Mouse (Mus musculus): ENCODE measurements at regions not wholly inside any gene's neighbourhood (a gene's known extent, or its start where the extent isn't known, plus 50 kb on each side); places are given as distances from the start of the nearest gene placed in this dataset.

DNA sequence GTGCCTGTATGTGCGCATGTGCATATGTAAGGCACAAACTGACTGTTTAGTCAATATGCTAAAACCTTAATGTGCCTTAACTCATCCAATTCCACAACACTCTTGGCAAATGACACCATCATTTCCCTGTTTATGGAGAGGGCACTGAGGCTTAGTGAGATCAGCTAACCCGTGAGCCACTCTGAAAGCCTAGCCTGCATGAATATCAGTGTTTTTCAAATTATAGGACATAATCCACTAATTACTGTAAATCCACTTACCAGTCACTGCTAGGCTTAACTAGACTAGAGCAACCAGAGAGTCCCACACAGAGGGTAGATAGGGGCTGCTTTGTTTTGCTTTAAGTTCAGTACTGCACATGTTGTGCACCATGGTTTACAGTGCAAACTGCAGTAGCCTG lies 127.5 kb upstream of the Ankrd55 start:
- Histone ChIP-seq H3K9ac (no peak overlapping the region), H3K27ac (ENCODE audit: poor library complexity, severe bottlenecking) (0 out of 2 replicates have a peak overlapping the region, but pooled peaks have one; percentile 42), H3K4me3 (no peak overlapping the region), H3K27me3 (replicated peaks) (no peaks in the 10 kb centered on the region), H3K4me1 (replicated peaks) (peaks cover 24% of the 10 kb centered on the region), H3K9me3 (replicated peaks) (no peaks in the 10 kb centered on the region), H3K4me2 (no peak overlapping the region), H3K36me3 (no peaks in the 10 kb centered on the region)
- WGBS: 77% methylated on average over 2 of the region's 2 CpGs
- no peak for ATAC-seq (ENCODE audit: insufficient number of reproducible peaks, low FRiP score)

DNA sequence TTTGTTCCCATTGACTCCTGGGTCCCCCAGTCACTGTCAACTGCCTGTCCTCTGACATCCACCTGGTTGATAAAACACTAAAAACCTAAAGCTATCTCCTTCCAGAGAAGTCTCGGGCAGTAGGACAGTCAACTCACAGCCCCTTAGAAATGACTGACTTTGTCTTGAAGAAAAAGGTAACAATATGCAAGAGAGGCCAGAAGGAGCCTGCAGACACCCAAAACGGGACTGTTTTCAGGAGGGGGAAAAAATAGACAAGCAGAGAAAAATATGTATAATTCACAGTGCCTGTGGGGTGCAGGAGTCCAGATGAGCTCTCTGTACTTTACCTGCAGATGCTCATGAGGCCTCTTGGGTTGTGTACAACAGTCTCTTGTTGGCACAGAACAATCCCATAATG lies 126.4 kb upstream of the Ankrd55 start:
- H3K27me3 ChIP-seq (replicated peaks): no peaks in the 10 kb centered on the region
- H3K9me3 ChIP-seq (replicated peaks): no peaks in the 10 kb centered on the region
- no peak overlapping the region for H3K27ac ChIP-seq (ENCODE audit: poor library complexity, severe bottlenecking)
- H3K4me1 ChIP-seq (replicated peaks): peaks cover 23% of the 10 kb centered on the region
- H3K36me3 ChIP-seq: no peaks in the 10 kb centered on the region
- H3K4me3 ChIP-seq: no peak overlapping the region
- 78% methylated on average over 2 of the region's 2 CpGs for WGBS
- H3K4me2 ChIP-seq: no peak overlapping the region
- H3K9ac ChIP-seq: no peak overlapping the region
- no peak for ATAC-seq (ENCODE audit: insufficient number of reproducible peaks, low FRiP score)

DNA sequence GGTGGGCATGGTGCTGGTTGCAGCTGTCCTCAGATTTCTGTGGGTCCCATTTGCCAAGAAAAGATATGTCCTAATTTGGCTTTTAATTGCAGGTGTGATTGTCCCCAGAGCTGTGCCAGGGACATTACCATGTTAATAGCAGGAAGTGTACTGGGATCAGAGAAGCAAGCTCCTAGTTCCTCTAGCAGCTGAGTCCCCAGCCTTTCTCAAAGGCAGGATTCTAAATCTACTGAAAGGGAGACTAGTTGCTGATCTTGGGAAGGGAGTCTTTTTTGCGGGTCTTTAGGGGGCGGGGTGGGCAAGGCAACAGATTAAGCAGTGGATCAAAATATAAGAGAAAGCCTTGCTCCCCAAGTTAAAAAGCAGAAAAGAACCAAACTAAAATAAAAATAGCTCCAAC lies 122.3 kb upstream of the Ankrd55 start:
- WGBS: 76% methylated on average over 2 of the region's 2 CpGs
- H3K36me3 ChIP-seq: no peaks in the 10 kb centered on the region
- no peak overlapping the region for H3K27ac ChIP-seq (ENCODE audit: poor library complexity, severe bottlenecking)
- H3K9me3 ChIP-seq (replicated peaks): no peaks in the 10 kb centered on the region
- peaks cover under 1% of the 10 kb centered on the region; the same call in 1 of the 2 replicates for H3K4me1 ChIP-seq (replicated peaks)
- no peaks in the 10 kb centered on the region for H3K27me3 ChIP-seq (replicated peaks)
- H3K4me3 ChIP-seq: no peak overlapping the region
- no peak overlapping the region for H3K9ac ChIP-seq
- no peak overlapping the region for H3K4me2 ChIP-seq
- ATAC-seq (ENCODE audit: insufficient number of reproducible peaks, low FRiP score): no peak

DNA sequence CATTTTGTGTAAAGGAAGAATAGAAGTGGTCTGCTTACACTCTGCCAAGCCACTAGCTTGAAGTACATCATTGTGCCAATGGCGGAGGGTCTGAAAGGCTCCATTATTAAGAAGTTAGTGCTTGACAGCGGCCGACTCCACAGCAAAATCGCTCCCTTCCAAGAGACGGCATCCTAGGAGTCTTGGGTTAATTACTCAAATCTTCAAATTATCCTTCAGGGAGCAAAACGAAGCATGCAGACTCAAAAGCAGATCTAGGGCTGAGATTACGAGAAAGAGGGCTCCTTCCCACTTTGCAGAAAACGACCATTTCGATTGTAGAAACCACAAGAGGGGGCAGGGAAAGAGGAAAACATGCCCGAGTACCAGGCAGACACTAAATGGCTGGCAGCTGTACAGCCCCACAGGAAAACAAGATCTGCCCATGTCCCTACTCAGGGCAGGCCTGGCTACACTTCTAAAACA lies 121.9 kb upstream of the Ankrd55 start:
- Histone ChIP-seq H3K36me3 (no peaks in the 10 kb centered on the region), H3K4me2 (no peak overlapping the region), H3K9ac (no peak overlapping the region), H3K9me3 (replicated peaks) (no peaks in the 10 kb centered on the region), H3K27ac (ENCODE audit: poor library complexity, severe bottlenecking) (no peak overlapping the region), H3K4me1 (replicated peaks) (no peaks in the 10 kb centered on the region), H3K4me3 (no peak overlapping the region), H3K27me3 (replicated peaks) (no peaks in the 10 kb centered on the region)
- no peak for ATAC-seq (ENCODE audit: insufficient number of reproducible peaks, low FRiP score)
- 60% methylated on average over 10 of the region's 10 CpGs for WGBS

DNA sequence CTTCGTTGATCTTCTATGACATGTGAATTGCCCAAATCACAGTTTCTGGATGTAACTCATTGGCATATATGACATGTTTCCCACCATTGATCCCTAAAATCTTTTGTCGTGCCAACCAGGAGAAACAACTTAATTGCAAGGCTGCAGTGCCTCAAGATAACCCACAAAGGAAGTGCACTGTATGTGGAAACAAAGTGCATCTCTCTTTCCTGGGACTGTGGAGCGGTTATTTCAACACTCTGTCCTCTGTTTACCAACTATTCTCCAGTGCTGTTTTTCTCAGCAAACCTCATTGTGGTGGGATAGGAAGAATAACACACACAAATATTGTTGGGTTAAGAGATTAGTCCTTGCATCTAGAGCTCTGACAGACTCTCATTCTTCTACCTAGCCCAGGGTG lies 119.8 kb upstream of the Ankrd55 start:
- 0 out of 2 replicates have a peak, but pooled peaks cover 5% of the 10 kb centered on the region for H3K4me1 ChIP-seq (replicated peaks)
- H3K36me3 ChIP-seq: no peaks in the 10 kb centered on the region
- 73% methylated on average over 3 of the region's 3 CpGs for WGBS
- no peaks in the 10 kb centered on the region for H3K27me3 ChIP-seq (replicated peaks)
- no peaks in the 10 kb centered on the region for H3K9me3 ChIP-seq (replicated peaks)
- H3K27ac ChIP-seq (ENCODE audit: poor library complexity, severe bottlenecking): no peak overlapping the region
- no peak overlapping the region for H3K4me3 ChIP-seq
- ATAC-seq (ENCODE audit: insufficient number of reproducible peaks, low FRiP score): no peak
- H3K4me2 ChIP-seq: no peak overlapping the region
- no peak overlapping the region for H3K9ac ChIP-seq

DNA sequence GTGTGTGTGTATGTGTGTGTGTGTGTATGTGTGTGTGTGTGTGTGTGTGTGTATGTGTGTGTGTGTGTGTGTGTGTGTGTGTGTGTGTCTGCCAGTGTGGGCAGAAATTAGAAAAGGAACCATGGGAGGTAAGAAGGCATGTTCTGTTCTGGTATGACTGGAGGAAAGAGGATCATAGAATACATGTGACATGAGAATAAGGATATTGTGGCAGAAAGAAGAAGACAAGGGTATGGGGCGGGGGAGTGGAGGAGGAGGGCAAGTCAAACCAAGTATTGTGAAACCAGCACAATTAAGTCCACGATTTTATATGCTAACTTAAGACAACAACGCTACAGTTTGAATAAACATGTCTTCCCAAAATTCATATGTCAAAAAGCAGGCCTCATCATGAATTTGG lies 117.4 kb upstream of the Ankrd55 start:
- WGBS: 90% methylated on average over 3 of the region's 3 CpGs

DNA sequence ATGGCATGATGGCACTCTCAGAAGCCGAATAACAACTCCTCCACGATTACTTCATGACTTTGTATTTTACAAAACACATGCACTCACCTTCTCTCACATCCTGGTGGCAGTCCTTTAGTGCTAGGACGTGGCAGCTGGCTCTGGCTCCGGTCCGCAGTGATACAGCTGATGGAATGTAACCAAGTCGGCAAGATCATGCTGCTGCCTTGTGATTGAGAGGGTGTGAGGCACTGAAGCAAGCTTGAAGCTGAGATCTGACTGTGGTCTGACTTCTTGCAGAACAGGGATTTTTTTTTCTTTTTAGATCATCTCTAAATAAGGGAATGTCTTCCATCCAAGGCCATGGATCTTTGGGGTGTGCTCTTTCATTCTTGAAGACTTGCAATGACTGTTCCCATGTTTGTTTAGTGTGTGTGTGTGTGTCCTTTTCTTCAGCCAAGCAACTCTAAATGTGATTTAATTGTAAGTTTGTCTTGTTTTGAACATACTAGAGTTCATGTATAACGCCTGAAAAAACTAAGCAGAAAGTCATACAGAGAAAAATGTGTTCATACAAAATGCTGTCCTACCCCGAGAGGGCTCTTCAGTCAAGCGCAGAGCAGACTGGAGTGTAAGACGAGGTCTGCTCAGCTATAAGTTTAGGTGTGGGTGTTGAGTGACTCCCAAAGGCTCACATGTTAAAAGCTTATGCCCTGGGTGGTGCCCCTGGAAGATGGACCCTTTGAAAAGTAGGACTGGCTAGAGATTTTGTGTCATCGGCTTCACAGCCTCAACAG lies 116.1 kb upstream of the Ankrd55 start:
- ATAC-seq (ENCODE audit: insufficient number of reproducible peaks, low FRiP score): no peak
- no peaks in the 10 kb centered on the region for H3K36me3 ChIP-seq
- H3K9ac ChIP-seq: no peak overlapping the region
- no peaks in the 10 kb centered on the region for H3K27me3 ChIP-seq (replicated peaks)
- H3K4me1 ChIP-seq (replicated peaks): 0 out of 2 replicates have a peak, but pooled peaks cover 5% of the 10 kb centered on the region
- no peak overlapping the region for H3K4me3 ChIP-seq
- H3K9me3 ChIP-seq (replicated peaks): no peaks in the 10 kb centered on the region
- H3K4me2 ChIP-seq: no peak overlapping the region
- no peak overlapping the region for H3K27ac ChIP-seq (ENCODE audit: poor library complexity, severe bottlenecking)
- WGBS: 62% methylated on average over 11 of the region's 11 CpGs

More for the DNA sequence above, 117.4 kb upstream of the Ankrd55 start:
- Histone ChIP-seq H3K27ac (ENCODE audit: poor library complexity, severe bottlenecking) (no peak overlapping the region), H3K9ac (no peak overlapping the region), H3K27me3 (replicated peaks) (no peaks in the 10 kb centered on the region), H3K36me3 (no peaks in the 10 kb centered on the region), H3K4me2 (no peak overlapping the region), H3K4me1 (replicated peaks) (0 out of 2 replicates have a peak, but pooled peaks cover 5% of the 10 kb centered on the region), H3K4me3 (no peak overlapping the region), H3K9me3 (replicated peaks) (no peaks in the 10 kb centered on the region)
- no peak for ATAC-seq (ENCODE audit: insufficient number of reproducible peaks, low FRiP score)

DNA sequence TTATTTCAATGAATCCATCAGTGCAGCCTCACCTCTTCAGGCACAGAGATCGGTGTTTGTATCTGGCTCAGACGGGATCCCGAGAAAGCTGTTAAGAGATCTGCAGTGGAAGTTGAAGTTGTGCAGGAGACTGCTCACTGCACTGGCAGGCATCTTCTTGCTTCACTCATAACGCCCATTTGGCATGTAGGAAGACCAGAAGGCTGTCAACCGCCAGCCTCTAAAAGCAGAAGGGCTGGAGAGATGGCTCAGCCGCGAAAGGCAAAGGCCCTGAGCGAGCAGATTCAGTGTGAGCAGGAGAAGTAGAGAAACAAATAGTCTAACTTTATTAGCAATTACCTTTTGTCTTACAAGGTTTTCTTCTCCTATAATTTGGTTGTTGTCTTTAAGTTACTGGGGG lies 114.3 kb upstream of the Ankrd55 start:
- Histone ChIP-seq H3K9ac (no peak overlapping the region), H3K4me1 (replicated peaks) (0 out of 2 replicates have a peak, but pooled peaks cover 5% of the 10 kb centered on the region), H3K4me3 (no peak overlapping the region), H3K36me3 (no peaks in the 10 kb centered on the region), H3K9me3 (replicated peaks) (no peaks in the 10 kb centered on the region), H3K4me2 (no peak overlapping the region), H3K27ac (ENCODE audit: poor library complexity, severe bottlenecking) (no peak overlapping the region), H3K27me3 (replicated peaks) (no peaks in the 10 kb centered on the region)
- 71% methylated on average over 8 of the region's 8 CpGs for WGBS
- no peak for ATAC-seq (ENCODE audit: insufficient number of reproducible peaks, low FRiP score)

DNA sequence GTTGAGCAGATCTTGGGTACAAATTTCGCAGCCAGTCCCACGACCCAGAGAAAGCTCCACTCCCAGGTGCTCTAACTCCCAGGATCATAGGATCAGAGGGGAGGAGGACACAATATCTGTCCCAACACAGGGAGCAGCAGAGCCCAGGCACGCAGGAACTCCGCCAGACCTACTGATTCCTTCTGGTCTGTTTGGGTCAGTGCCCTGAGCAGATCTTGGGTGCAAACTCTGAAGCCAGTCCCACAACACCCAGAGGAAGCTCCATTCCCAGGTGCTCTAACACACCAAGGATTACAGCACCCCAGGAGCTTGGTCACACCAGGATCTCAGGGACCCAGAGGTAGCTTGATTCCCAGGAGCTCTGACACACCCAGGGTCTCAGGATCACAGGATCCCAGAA lies 110.2 kb upstream of the Ankrd55 start:
- Histone ChIP-seq H3K4me1 (replicated peaks) (no peaks in the 10 kb centered on the region), H3K27me3 (replicated peaks) (no peaks in the 10 kb centered on the region), H3K9ac (no peak overlapping the region), H3K27ac (ENCODE audit: poor library complexity, severe bottlenecking) (no peak overlapping the region), H3K4me3 (no peak overlapping the region), H3K4me2 (no peak overlapping the region), H3K36me3 (no peaks in the 10 kb centered on the region), H3K9me3 (replicated peaks) (no peaks in the 10 kb centered on the region)
- ATAC-seq (ENCODE audit: insufficient number of reproducible peaks, low FRiP score): no peak
- 78% methylated on average over 4 of the region's 4 CpGs for WGBS

DNA sequence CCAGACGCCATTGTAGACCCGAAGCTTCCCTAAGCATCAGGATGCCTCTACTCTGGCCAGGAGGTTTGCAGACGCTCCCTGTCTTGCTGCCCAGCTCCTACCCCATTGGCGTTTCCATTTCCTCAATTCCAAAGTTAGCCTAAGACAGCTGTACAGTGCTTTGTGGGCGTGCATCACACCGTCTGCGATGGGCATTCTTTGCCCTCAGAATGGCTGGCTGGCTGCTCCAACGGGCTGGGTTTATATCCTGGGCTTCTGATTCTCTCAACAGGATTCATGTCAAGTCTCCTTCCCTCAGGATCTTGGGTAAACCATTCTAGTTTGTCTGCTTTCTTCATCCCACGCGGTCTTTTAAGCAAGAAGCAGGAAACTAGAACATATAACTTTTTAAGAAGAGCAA lies 104.3 kb upstream of the Ankrd55 start:
- no peak for ATAC-seq (ENCODE audit: insufficient number of reproducible peaks, low FRiP score)
- Histone ChIP-seq H3K27me3 (replicated peaks) (no peaks in the 10 kb centered on the region), H3K9ac (no peak overlapping the region), H3K9me3 (replicated peaks) (no peaks in the 10 kb centered on the region), H3K4me3 (no peak overlapping the region), H3K36me3 (no peaks in the 10 kb centered on the region), H3K4me2 (no peak overlapping the region), H3K27ac (ENCODE audit: poor library complexity, severe bottlenecking) (no peak overlapping the region), H3K4me1 (replicated peaks) (peaks cover 38% of the 10 kb centered on the region)
- WGBS: 90% methylated on average over 10 of the region's 10 CpGs

DNA sequence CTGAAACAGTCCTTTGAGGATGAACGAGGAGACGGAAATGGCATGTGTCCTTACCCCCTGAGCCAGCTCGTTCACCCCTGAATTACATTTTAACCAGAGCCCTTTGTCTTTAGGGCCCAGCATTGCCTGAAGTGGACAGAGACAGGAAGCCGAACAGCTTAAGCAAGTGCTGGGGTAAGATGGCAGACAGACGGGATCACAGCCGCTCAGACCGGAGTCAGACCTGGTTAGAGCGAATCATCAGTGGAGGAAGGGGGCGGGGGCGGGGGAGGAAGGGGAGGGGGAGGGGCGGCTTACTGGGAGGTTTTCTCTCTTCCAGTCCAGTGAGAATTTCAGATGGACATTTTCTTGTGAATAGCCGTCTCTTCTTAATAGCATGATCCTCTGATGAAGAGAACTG lies 103.1 kb upstream of the Ankrd55 start:
- Histone ChIP-seq H3K27me3 (replicated peaks) (no peaks in the 10 kb centered on the region), H3K4me1 (replicated peaks) (peaks cover 49% of the 10 kb centered on the region), H3K9ac (no peak overlapping the region), H3K4me2 (no peak overlapping the region), H3K9me3 (replicated peaks) (no peaks in the 10 kb centered on the region), H3K36me3 (no peaks in the 10 kb centered on the region), H3K27ac (ENCODE audit: poor library complexity, severe bottlenecking) (no peak overlapping the region), H3K4me3 (no peak overlapping the region)
- WGBS: 39% methylated on average over 9 of the region's 12 CpGs
- no peak for ATAC-seq (ENCODE audit: insufficient number of reproducible peaks, low FRiP score)

DNA sequence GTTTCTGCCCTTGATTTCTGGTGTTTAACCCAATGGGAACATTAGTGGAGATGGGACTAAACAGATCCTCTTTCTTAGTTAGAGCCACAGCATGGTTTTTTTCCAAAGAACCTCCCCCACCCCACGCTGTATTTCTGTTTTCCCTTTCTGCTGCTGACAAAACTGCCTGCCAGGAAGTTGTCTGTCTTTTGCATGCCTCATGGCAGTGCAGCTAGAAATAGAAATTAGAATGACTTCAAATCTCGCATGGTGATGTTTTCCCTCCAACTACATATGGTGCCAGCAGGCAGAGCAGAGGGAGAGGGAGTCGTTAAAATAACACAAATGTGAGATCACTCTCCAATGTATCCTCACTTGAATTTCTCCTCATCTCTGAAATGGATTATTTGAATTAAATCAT lies 101.0 kb upstream of the Ankrd55 start:
- WGBS: 23% methylated on average over 3 of the region's 3 CpGs
- H3K9ac ChIP-seq: no peak overlapping the region
- no peak overlapping the region for H3K27ac ChIP-seq (ENCODE audit: poor library complexity, severe bottlenecking)
- H3K4me3 ChIP-seq: no peak overlapping the region
- peaks cover 54% of the 10 kb centered on the region for H3K4me1 ChIP-seq (replicated peaks)
- ATAC-seq (ENCODE audit: insufficient number of reproducible peaks, low FRiP score): no peak
- no peaks in the 10 kb centered on the region for H3K27me3 ChIP-seq (replicated peaks)
- H3K9me3 ChIP-seq (replicated peaks): no peaks in the 10 kb centered on the region
- no peaks in the 10 kb centered on the region for H3K36me3 ChIP-seq
- no peak overlapping the region for H3K4me2 ChIP-seq
